In the genomic region with DNA sequence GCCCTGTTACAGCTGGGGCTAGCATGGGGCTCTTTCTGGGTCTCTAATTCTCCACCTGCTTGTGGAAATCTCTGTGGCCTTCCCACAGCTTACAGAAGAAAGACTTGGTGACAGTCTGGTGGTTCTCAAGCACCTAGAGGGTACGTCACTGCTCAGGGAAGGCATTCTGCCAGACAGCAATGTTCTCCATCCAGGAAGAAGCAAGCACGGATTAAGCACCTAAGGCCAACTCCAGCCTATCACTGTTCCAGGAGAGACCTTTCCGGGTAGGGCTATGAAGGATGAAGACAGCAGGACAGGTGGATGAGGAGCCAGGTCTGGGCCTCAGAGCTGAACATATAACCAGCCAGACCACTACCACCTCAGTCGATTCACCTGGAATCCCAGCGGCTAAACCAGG, we compare ENCODE assay signal across 8 mouse cellular contexts. TPM values are rescaled to one million over a fixed set of nuclear protein-coding genes. Genes with fewer than 3 reads are reported as not detected.
DNase-seq lines count a peak whose midpoint lies in the region; ATAC-seq and TF ChIP-seq lines count a peak whose summit lies in the region.

No protein-coding gene starts in this region.

- 46% methylated on average over 5 of the region's 5 CpGs for WGBS in heart, embryonic 10.5 days
- WGBS in hindbrain, embryonic 10.5 days: 45% methylated on average over 5 of the region's 5 CpGs
- WGBS in lung, postnatal 0 days: 25% methylated on average over 5 of the region's 5 CpGs

- no peak for TF ChIP-seq EP300 in lung, postnatal 0 days (IDR thresholded peaks at IDR 0.05)

- no peak for DNase-seq in heart, embryonic 10.5 days (ENCODE audit: low spot score)
- DNase-seq in heart, adult 9 months (ENCODE audit: low spot score in 2 of 2): no peak
- DNase-seq in cerebellum, adult 18-20 months: peak; percentile 50 to 54
- no peak for DNase-seq in hindbrain, embryonic 10.5 days (ENCODE audit: low spot score)
- peak; percentile 46 for DNase-seq in lung, postnatal 0 days (ENCODE audit: low spot score)
- DNase-seq in right cerebral cortex, adult 18-20 months: no peak
- DNase-seq in frontal cortex, postnatal 14 days (ENCODE audit: low spot score in 2 of 2): no peak
- DNase-seq in frontal cortex, postnatal 25 days (ENCODE audit: low spot score in 2 of 2): no peak

- H3K27me3 ChIP-seq in heart, embryonic 10.5 days (ENCODE audit: insufficient read depth, poor library complexity, severe bottlenecking): peaks cover 5% of the 10 kb centered on the region; the same call in 1 of the 2 replicates
- H3K27me3 ChIP-seq in hindbrain, embryonic 10.5 days (ENCODE audit: insufficient read depth, poor library complexity, severe bottlenecking): peaks cover 11% of the 10 kb centered on the region; the same call in 1 of the 2 replicates
- H3K27me3 ChIP-seq in lung, postnatal 0 days (replicated peaks; ENCODE audit: insufficient read depth, low read length): no peaks in the 10 kb centered on the region

- no peak for ATAC-seq in lung, postnatal 0 days

- peaks cover 40% of the 10 kb centered on the region for H3K4me1 ChIP-seq in heart, embryonic 10.5 days
- H3K4me1 ChIP-seq in hindbrain, embryonic 10.5 days (replicated peaks): peaks cover 56% of the 10 kb centered on the region
- H3K4me1 ChIP-seq in lung, postnatal 0 days (ENCODE audit: insufficient read depth, low read depth, low read length): peaks cover 46% of the 10 kb centered on the region

- H3K9me3 ChIP-seq in heart, embryonic 10.5 days: no peaks in the 10 kb centered on the region
- H3K9me3 ChIP-seq in hindbrain, embryonic 10.5 days: no peaks in the 10 kb centered on the region
- H3K9me3 ChIP-seq in lung, postnatal 0 days (ENCODE audit: low read length): no peaks in the 10 kb centered on the region

- TF ChIP-seq CTCF in lung, postnatal 0 days (IDR thresholded peaks at IDR 0.05): no peak

- peak overlapping the region; percentile 93 for H3K4me2 ChIP-seq in lung, postnatal 0 days (replicated peaks; ENCODE audit: low read depth, low read length)

- H3K36me3 ChIP-seq in heart, embryonic 10.5 days: peaks cover 11% of the 10 kb centered on the region
- H3K36me3 ChIP-seq in hindbrain, embryonic 10.5 days: peaks cover 41% of the 10 kb centered on the region
- H3K36me3 ChIP-seq in lung, postnatal 0 days (ENCODE audit: insufficient read depth, low read length): no peaks in the 10 kb centered on the region

- H3K4me3 ChIP-seq in heart, embryonic 10.5 days: peak overlapping the region; percentile 80
- peak overlapping the region; percentile 66 for H3K4me3 ChIP-seq in hindbrain, embryonic 10.5 days
- H3K4me3 ChIP-seq in lung, postnatal 0 days (ENCODE audit: low read depth, low read length): peak overlapping the region; percentile 50

- peak overlapping the region; percentile 53 for H3K9ac ChIP-seq in lung, postnatal 0 days (replicated peaks; ENCODE audit: low read depth)

- no peak overlapping the region for H3K27ac ChIP-seq in heart, embryonic 10.5 days
- no peak overlapping the region for H3K27ac ChIP-seq in hindbrain, embryonic 10.5 days
- H3K27ac ChIP-seq in lung, postnatal 0 days (ENCODE audit: low read length): 0 out of 2 replicates have a peak overlapping the region, but pooled peaks have one; percentile 60

RNA-seq across cellular contexts. Expression of a gene that starts 0.9 kb away (rescaled TPM):
- 5.5 and 6.8 TPM in 2 replicates for polyA plus RNA-seq in heart, embryonic 10.5 days (2016; fragmentation: Nextera tagmentation; extraction: Ambion mirVana)
- polyA plus RNA-seq in hindbrain, embryonic 10.5 days (2016; fragmentation: Nextera tagmentation; extraction: Ambion mirVana): 12.9 and 14.8 TPM in 2 replicates
- 14.9 and 19.7 TPM in 2 replicates for polyA plus RNA-seq in lung, postnatal 0 days (2015; fragmentation: Nextera tagmentation; extraction: Ambion mirVana)

RNA-seq across cellular contexts. Expression of a gene that starts 1.1 kb away (rescaled TPM):
- polyA plus RNA-seq in heart, embryonic 10.5 days (2016; fragmentation: Nextera tagmentation; extraction: Ambion mirVana): 7.0 and 7.3 TPM in 2 replicates
- 10.3 and 14.2 TPM in 2 replicates for polyA plus RNA-seq in hindbrain, embryonic 10.5 days (2016; fragmentation: Nextera tagmentation; extraction: Ambion mirVana)
- polyA plus RNA-seq in lung, postnatal 0 days (2015; fragmentation: Nextera tagmentation; extraction: Ambion mirVana): 8.5 TPM in 2 replicates

RNA-seq across cellular contexts. Expression of a gene that starts 42.0 kb away (rescaled TPM):
- polyA plus RNA-seq in heart, embryonic 10.5 days (2016; fragmentation: Nextera tagmentation; extraction: Ambion mirVana): 11.8 and 17.5 TPM in 2 replicates
- polyA plus RNA-seq in hindbrain, embryonic 10.5 days (2016; fragmentation: Nextera tagmentation; extraction: Ambion mirVana): 15.0 and 18.6 TPM in 2 replicates
- 13.7 and 16.2 TPM in 2 replicates for polyA plus RNA-seq in lung, postnatal 0 days (2015; fragmentation: Nextera tagmentation; extraction: Ambion mirVana)

RNA-seq across cellular contexts. Expression of a gene that starts 58.6 kb away (rescaled TPM):
- 7.1 and 8.4 TPM in 2 replicates for polyA plus RNA-seq in heart, embryonic 10.5 days (2016; fragmentation: Nextera tagmentation; extraction: Ambion mirVana)
- polyA plus RNA-seq in hindbrain, embryonic 10.5 days (2016; fragmentation: Nextera tagmentation; extraction: Ambion mirVana): 9.0 and 10.4 TPM in 2 replicates
- 4.8 and 7.3 TPM in 2 replicates for polyA plus RNA-seq in lung, postnatal 0 days (2015; fragmentation: Nextera tagmentation; extraction: Ambion mirVana)

RNA-seq across cellular contexts. Expression of a gene that starts 59.2 kb away (rescaled TPM):
- 96.2 and 103 TPM in 2 replicates for polyA plus RNA-seq in heart, embryonic 10.5 days (2016; fragmentation: Nextera tagmentation; extraction: Ambion mirVana)
- 142 and 143 TPM in 2 replicates for polyA plus RNA-seq in hindbrain, embryonic 10.5 days (2016; fragmentation: Nextera tagmentation; extraction: Ambion mirVana)
- polyA plus RNA-seq in lung, postnatal 0 days (2015; fragmentation: Nextera tagmentation; extraction: Ambion mirVana): 84.0 and 84.3 TPM in 2 replicates

Comparison
In these comparisons a context has a peak if more than half of its experiments do, and no peak if none do; other contexts are left out.
1. DNase-seq: peak in cerebellum, adult 18-20 months (2 of 2) and lung, postnatal 0 days (single experiment); none in heart, embryonic 10.5 days (single experiment), heart, adult 9 months (0 of 2), hindbrain, embryonic 10.5 days (single experiment), right cerebral cortex, adult 18-20 months (single experiment), frontal cortex, postnatal 14 days (0 of 2) and frontal cortex, postnatal 25 days (0 of 2).
2. Peak in every context shown above with its lines, with median percentiles within 50 percentile points of each other: H3K4me3 ChIP-seq.